Mouse (Mus musculus) right cerebral cortex, postnatal 25 days (tissue): ENCODE measurements around the gene Cypt4.
"Not testable (repeated sequence)": the region's sequence is repeated elsewhere in the genome, so short reads cannot be mapped to it uniquely, and the experiment has no call there.

Source experiments
- DNase-seq: peaks from one replicate; pipeline ENCODE4 v3.0.0; 2022

Gene Cypt4

DNA sequence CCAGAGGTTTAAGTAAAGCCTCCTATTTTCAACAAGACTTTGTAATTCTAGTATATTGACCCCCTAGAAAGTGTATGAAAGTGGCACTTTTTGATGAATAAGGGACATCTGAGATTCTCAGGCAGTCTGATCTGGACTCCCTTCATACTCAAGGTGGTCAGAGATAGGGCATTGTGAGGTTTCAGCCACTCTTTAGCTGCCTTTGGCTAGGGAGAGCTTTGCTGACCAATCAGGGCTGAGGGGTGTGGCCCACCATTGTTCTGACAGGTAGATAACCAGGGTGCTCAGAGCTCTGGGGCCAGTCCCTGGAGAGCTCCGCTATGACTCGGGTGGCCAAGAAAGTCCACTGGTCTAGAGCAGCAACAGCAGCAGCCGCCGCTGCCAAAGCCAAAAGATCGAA is at the start of gene Cypt4:
Gene Cypt4, plus strand, starts transcription at position 301 of the 400 bp plus-strand sequence.
- DNase-seq: no peak

DNA sequence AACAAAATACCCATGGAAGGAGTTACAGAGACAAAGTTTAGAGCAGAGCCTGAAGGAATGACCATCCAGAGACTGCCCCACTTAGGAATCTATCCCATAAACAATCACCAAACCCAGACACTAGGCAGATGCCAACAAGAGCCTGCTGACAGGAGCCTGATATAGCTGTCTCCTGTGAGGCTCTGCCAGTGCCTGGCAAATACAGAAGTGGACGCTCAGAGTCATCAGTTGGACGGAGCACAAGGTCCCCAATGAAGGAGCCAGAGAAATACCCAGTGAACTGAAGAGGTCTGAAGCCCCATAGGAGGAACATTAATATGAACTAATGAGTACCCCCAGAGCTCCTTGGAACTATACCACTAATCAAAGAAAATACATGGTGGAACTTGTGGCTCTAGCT is 12.3 kb downstream of the Cypt4 start:
- DNase-seq: not testable (repeated sequence)
